Mouse (Mus musculus): Measurements from ENCODE around the gene Rassf7.

DNA sequence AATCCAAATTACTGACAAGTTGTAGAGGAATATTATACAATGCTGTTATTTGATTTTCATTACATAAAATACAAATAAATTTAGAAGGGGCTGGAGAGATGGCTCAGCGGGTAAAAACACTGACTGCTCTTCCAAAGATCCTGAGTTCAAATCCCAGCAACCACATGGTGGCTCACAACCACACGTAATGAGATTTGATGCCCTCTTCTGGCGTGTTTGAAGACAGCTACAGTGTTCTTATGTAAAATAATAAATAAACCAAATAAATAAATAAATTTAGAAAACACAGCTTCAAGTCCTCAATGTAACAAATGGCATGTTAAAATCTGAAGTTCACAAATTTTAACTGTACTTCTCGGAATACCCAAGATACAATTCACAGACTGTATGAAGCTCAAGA is 40.6 kb upstream of the Rassf7 start:
- TF ChIP-seq CTCF (IDR thresholded peaks at IDR 0.05) (peak; percentile 22), POLR2A (IDR thresholded peaks at IDR 0.05; ENCODE audit: insufficient read depth, low read depth, low read length) (no peak), EP300 (IDR thresholded peaks at IDR 0.05; ENCODE audit: insufficient read depth, low read depth, low read length) (no peak)

Measured in heart, adult 2 months (tissue).